Mouse (Mus musculus) thymus, adult 18-20 months (tissue): Measurements from ENCODE around the gene Cd79b.

Experiments
- DNase-seq, 2 experiments: peaks; one replicate each; pipeline ENCODE4 v3.0.0; 2022; ENCODE audit warnings: mixed read lengths in 2 of 2

Gene Cd79b

DNA sequence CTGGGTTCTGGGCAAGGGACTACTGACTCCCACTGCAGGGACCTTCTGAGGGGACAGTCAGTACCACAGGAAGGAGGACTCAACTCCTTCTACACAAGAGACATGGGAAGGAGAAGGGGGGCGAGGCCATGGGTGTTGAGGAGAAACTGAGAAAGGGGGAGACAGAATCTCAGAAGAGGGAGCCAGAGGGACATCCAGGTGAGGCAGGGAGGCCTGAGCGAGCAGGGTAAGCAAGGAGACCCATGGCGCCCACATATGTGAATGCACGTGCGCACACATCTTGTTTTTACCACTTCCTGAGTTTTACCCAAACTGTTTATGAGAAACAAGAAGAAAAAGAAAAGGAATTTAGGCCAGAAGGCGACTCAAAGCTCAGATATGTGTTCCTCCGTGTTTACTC, 3.2 kb upstream of the Cd79b start:
- DNase-seq: peak; percentile 34 to 57

- DNase-seq: no peak
Measured at GRCm38 (mm10) chr11:106316416-106316815, 1.9 kb upstream of the Cd79b start.

DNA sequence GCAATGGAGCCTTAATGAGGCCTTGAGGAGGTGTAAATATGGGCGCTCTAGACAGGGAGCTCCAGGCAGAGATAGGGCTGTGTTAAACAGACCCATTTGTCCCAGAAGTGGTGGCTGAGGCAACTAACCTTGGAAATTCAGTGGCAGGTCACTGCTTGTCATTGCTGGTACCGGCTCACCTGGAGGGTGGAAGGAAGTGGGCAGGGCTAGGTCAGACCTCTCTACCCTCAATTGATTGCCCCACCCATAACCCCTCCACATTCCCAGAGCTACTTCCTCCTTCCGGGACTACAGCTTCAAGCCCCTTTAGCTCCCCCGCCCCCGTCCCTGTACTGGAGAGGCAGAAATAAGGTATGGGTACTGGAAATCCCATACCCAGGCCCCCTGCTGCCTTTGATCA, 1.0 kb downstream of the Cd79b start:
- DNase-seq: no peak

DNA sequence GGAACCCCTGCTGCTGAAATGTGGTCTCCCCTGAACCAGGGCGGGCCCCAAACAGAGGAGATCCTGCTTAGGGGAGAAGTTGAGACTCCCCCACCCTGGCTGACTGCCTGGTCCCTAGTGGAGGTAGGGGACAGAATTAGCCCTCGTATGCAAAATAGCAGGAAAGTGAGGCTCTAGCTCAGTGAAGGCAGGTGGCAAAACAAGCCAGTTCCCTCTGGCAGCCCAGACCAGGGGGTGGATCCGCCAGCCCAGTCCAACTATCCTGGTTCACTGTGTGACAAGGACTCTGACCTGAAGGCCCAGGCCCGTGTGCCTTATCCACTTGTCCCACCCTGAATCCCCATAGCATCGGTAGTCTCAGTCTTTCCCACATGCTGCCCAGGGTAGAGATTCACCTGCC, 4.4 kb downstream of the Cd79b start:
- no peak for DNase-seq

DNA sequence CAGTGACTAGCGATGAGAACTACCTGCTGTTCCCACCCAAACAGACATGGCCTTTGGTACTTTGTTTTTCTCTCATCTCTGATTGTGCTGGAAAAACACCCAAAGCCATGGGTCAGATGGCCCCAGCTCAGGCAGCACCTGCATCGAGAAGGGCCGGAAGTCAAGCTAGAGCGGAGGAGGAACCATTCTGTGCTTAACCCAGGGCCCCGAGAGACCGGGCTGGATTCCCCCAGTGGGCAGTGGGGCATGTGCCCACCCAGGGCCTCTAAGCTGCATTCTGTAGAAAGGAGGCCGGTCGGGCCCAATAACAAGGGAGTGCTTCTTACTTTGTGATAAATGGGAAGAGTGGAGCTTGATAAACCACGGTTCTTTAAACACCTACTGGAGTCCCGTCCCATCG, 6.4 kb downstream of the Cd79b start:
- no peak for DNase-seq

- no peak for DNase-seq
Measured at GRCm38 (mm10) chr11:106307432-106307831, 7.1 kb downstream of the Cd79b start.

- no peak for DNase-seq
Measured at GRCm38 (mm10) chr11:106306758-106307157, 7.8 kb downstream of the Cd79b start.

- DNase-seq: no peak
Measured at GRCm38 (mm10) chr11:106306065-106306385, 8.5 kb downstream of the Cd79b start.

DNA sequence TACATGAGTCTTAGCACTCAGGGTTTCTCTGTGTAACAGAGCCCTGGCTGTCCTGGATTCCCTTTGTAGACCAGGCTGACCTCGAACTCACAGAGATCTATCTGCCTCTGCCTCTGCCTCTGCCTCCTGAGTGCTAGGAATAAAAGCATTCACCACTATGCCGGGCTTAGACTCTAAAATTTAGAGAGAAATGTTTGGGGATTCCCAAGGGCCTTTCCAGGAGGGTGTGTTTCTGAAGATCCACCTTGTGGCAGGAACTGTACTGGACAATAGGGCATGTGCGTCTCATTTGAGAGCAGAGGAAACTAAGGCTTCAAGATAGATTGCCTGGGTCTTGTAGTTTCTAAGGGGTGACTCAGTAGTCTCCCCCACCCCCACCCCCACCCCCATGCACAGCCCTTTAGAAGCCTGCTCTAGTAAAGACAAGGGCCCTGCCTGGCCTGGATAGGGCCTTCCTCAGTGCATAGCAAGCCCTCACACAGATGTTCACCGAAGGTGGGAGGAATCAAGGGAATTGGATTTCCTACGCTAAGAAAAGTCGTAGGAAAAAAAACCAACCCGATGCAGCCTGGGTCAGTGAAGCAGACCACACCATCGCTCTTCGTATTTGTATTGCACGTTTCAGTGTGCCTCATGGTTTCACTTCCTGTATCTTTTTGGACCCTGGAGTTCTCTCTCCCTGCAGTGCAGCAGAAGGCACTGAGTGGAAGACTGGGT, 9.1 kb downstream of the Cd79b start:
- DNase-seq: no peak

- no peak for DNase-seq
Measured at GRCm38 (mm10) chr11:106302634-106303033, 11.9 kb downstream of the Cd79b start.

DNA sequence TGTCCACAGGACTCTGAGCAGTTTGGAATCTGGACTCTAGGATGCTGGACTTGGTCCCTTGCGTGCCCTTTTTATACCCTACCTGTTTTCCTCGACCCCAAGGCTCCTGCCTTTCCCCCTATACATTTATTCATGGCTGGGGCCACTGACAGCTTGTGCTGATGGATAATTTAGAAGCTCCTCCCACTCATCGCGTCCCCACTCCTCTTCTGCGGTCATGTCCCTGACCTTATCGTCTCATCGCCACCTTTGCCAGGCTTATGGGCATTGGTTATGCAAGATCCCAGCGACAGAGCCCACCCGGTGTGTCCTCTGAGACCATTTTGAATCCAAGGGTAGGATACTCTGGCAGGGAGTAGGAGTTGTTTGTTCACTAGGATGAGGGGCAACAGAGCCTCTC, 12.8 kb downstream of the Cd79b start, which contains the start of gene Gh:
Gene Gh, minus strand, starts transcription at position 101 of the 400 bp plus-strand sequence.
- DNase-seq: no peak

DNA sequence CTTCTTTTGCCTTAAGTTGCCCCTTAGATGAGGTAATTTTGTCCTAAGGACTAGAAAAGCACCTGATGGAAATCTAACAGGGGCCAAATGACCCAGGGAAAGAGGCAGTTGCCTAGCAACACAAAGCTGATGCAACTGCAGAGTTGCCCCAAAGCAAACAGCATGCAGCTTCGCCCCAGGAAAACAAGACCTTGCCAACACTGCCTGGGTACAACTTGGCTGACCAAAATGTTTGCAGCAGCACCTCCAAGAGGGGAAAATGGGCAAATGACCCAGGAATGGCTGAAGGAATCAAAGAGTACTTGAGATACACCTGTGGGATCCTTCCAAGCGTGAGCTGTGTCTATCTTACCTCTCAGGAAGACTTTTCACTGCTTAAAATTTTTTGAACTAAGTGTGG, 22.7 kb downstream of the Cd79b start:
- DNase-seq: no peak

GRCm38 (mm10) chr11:106290376-106290775, 24.2 kb downstream of the Cd79b start:
- no peak for DNase-seq

DNA sequence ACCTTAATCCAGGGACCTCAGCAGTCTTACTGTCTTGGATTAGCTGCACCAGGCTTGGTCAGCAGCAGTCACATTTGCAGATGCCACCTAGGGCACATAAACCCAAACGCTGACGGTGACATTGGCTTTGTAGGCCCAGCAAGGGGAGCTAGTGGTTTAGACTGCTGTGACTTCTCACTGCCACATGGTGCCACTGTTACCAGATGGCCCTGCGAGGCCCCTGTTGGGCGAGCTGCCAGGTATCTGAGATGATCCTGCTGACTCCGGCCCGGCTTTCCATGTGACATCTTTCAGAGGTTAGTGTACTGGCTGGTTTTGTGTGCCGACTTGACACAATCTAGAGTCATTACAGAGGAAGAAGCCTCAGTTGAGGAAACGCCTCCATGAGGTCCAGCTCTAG, 25.2 kb downstream of the Cd79b start:
- DNase-seq: no peak

- no peak for DNase-seq
Measured at GRCm38 (mm10) chr11:106286987-106287386, 27.6 kb downstream of the Cd79b start.

- DNase-seq: no peak
Measured at GRCm38 (mm10) chr11:106286206-106286605, 28.4 kb downstream of the Cd79b start.

DNA sequence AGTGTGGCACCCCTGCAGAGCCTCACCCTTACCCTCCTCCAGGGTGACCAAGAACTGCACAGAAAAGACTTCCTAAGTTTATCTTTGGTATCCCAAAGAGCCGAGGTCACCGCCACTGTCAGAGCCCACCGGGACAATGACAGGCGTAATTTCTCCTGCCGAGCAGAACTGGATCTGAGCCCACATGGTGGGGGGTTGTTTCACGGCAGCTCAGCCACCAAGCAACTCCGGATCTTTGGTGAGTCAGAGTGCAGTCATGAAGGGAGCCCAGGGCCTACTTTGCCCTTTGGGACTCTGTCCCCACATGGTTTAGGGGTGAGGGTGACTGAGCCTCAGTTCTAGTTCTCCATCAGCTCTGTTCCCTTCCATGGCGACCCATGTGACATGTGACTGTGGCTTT, 30.4 kb downstream of the Cd79b start:
- no peak for DNase-seq

GRCm38 (mm10) chr11:106283371-106283770, 31.2 kb downstream of the Cd79b start:
- DNase-seq: no peak

- no peak for DNase-seq
Measured at GRCm38 (mm10) chr11:106282452-106282851, 32.1 kb downstream of the Cd79b start.

DNA sequence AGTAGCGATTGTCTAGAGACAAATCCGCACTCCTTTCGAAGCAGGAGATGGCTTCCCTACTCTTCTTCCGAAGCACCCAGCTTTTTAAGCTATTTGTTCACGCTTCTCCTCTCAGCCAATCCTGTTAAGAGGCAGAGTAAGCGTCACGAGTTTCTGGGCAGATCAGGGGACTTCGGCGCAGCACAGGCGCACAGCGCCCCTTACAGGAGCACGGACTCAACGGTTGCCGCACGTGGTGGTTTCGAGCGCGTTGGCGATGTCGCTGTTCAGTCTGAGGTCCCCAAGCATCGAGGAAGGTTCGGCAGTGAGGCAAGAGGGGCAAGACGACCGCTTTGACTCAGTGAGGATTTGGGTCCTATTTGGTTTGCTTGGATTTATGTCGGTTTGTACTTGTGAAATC, 38.1 kb downstream of the Cd79b start, which contains the start of gene Tcam1:
Gene Tcam1, plus strand, starts transcription at position 219 of the 400 bp plus-strand sequence.
- peak; percentile 82 to 83 for DNase-seq

DNA sequence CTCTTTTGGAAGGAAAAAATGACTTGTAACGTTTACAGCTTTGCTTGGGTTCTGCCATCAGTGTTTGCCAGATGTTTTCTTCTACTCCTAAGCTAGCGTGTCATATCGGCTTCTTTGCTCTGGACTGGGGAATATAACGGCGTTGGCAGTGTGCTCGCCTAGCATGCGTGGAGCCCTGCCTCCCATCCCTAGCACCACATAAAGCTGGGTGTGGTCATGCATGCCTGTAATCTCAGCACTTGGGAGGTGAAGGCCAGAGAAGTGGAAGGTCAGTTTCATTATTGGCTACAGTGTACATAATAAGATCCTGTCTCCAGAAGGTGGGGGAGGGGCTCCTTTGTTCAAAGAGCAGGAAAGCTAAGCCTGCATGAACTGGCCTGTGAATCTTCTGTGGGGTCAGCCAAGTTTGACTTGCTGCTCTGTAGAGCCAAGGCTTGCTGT, 39.6 kb downstream of the Cd79b start:
- DNase-seq: no peak

DNA sequence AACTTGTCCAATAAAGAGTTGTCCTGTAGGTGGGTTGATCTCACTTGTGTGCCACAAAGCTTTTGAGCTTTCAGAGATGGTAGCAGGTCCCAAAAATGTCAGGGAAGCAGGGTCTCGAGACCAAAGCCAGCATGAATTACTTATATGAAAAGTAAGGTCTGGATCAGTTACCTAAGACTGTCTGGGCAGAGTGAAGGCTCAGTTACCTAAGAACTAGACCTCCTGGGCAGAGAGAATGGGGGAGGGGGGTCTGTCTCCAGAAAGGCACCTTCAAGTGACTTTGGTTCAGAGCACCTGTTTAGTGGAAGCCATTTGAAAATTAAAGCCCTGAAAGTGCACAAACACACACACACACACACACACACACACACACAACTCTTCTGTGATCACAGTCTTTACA, 40.2 kb downstream of the Cd79b start:
- DNase-seq: no peak

DNA sequence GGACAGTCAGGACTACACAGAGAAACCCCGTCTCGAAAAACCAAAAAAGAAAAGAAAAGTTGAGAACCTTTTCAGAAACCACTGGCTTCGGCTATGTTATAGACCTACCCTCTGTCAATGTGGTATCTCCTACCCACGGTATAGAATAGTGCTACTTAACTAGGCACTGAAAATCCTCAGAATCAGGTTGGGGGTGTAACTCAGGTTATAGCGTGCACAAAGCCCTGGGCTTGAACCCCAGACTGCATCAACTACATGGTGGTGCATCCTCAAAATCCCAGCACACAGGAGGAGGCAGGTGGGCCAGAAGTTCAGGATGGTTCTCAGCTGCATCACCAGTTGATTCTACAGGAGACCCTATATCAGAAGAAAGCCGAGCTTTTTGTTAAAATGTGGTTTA, 40.8 kb downstream of the Cd79b start:
- DNase-seq: no peak

DNA sequence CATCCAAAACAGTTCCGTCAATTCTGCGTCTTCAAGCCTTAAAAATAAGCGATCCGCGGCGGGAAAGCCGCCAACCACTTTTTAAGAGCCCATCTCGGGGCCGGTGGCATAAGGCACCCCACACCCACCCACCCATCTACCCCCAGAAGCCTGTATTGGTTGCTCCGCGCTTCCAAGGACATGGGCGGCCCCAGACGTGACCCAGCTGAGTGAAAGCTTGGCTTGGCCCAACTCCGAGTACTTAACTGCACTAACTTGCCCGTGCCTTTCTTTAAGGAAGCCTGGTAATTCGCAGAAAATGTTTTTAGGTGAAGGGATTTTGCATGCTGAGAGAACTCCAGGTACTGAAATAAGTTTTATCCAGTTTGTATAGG, 41.3 kb downstream of the Cd79b start:
- no peak for DNase-seq

- DNase-seq: peak; percentile 99
Measured at GRCm38 (mm10) chr11:106272644-106273310, 41.8 kb downstream of the Cd79b start, which contains the start of gene Smarcd2. Gene Smarcd2, minus strand, starts transcription at chr11:106272972.
